Mouse (Mus musculus) splenic B cell, adult 2 months (primary cell): ENCODE measurements around the gene Arhgef12.

Experiments used
- DNase-seq: peaks from one replicate; pipeline ENCODE4 v3.0.0-alpha.2; 2011; ENCODE audit warnings: low read depth, low spot score
- H3K27me3 ChIP-seq: 2 replicates; pipeline ENCODE4 v1.6.1; 2012; ENCODE audit warnings: mild to moderate bottlenecking, low read length, moderate library complexity, mixed read lengths; ENCODE audit not compliant: control insufficient read depth, poor library complexity, insufficient read depth, severe bottlenecking
- H3K36me3 ChIP-seq: 2 replicates; pipeline ENCODE4 v1.6.1; 2012; ENCODE audit warnings: mild to moderate bottlenecking, low read length, moderate library complexity, mixed read lengths; ENCODE audit not compliant: control insufficient read depth, poor library complexity, insufficient read depth, severe bottlenecking

Arhgef12 gene

DNA sequence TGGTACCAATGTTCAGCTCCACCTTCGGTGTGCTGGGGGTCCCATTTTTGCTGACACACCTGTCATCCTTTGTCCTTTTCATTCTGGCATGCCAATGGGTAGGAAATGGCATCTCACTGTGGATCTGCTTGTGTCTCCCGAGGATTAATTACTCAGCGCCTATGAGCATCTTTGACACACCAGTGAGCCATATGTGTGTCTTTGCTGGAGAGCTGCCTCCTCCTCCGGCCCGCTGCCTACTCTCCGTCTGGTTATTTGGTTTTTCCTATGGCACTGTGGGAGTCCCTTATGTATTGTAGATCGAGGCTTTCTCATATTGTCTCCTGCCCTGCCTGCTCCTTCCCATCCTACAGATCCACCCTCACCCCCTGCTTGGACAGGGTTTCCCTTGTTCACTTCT, 189.1 kb downstream of the Arhgef12 start:
- H3K27me3 ChIP-seq, result no peaks in the 10 kb centered on the region
- H3K36me3 ChIP-seq, result no peaks in the 10 kb centered on the region
- DNase-seq, result no peak
